Mouse (Mus musculus): ENCODE measurements at regions not wholly inside any gene's neighbourhood (a gene's known extent, or its start where the extent isn't known, plus 50 kb on each side); places are given as distances from the start of the nearest gene placed in this dataset.
A peak's percentile ranks its signal among the peaks of the same experiment; 100 is the strongest.

DNA sequence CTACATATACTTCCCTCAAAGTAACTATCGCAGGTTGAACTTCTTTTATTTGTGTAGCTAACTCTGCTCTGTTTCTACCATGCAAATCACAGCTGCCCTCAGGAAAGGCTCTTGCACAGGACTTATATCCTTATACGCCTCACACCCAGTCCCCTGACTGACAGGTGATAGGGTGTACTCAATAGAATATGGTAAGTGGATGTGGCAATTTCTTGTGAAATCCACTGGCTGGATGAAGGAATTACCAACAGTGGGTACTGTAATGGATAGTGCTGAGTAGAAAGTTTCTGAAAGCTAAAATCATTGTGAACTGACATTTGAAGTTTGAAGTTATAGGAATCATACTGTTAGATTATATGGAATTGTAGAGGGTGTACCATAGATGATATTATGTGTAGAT lies 227.5 kb upstream of the Pik3r1 start:
- TF ChIP-seq CTCF (IDR thresholded peaks at IDR 0.05; ENCODE audit: low read depth), result no peak
- Histone ChIP-seq H3K27ac (ENCODE audit: low read depth, low read length) (no peak overlapping the region), H3K27me3 (ENCODE audit: insufficient read depth, low read length) (no peaks in the 10 kb centered on the region), H3K4me1 (ENCODE audit: insufficient read depth) (no peaks in the 10 kb centered on the region), H3K9me3 (ENCODE audit: low read length) (no peaks in the 10 kb centered on the region), H3K36me3 (ENCODE audit: insufficient read depth) (no peaks in the 10 kb centered on the region), H3K4me3 (ENCODE audit: low read depth, low read length) (no peak overlapping the region), H3K4me2 (ENCODE audit: low read depth) (no peak overlapping the region), H3K9ac (no peak overlapping the region)
- 91% methylated on average over 2 of the region's 2 CpGs for WGBS
- ATAC-seq, result no peak
- no peak for DNase-seq

GRCm38 (mm10) chr13:101996144-101996543 lies 228.1 kb upstream of the Pik3r1 start:
- H3K4me2 ChIP-seq (ENCODE audit: low read depth), result no peak overlapping the region
- H3K27ac ChIP-seq (ENCODE audit: low read depth, low read length), result no peak overlapping the region
- H3K27me3 ChIP-seq (ENCODE audit: insufficient read depth, low read length), result no peaks in the 10 kb centered on the region
- H3K4me3 ChIP-seq (ENCODE audit: low read depth, low read length), result no peak overlapping the region
- H3K36me3 ChIP-seq (ENCODE audit: insufficient read depth), result no peaks in the 10 kb centered on the region
- WGBS, result 63% methylated on average over 5 of the region's 5 CpGs
- no peak for TF ChIP-seq CTCF (IDR thresholded peaks at IDR 0.05; ENCODE audit: low read depth)
- no peak overlapping the region for H3K9ac ChIP-seq
- no peaks in the 10 kb centered on the region for H3K4me1 ChIP-seq (ENCODE audit: insufficient read depth)
- ATAC-seq (no peak), DNase-seq (no peak)
- H3K9me3 ChIP-seq (ENCODE audit: low read length), result no peaks in the 10 kb centered on the region

- DNase-seq (no peak), ATAC-seq (no peak)
- Histone ChIP-seq H3K9me3 (ENCODE audit: low read length) (no peaks in the 10 kb centered on the region), H3K36me3 (ENCODE audit: insufficient read depth) (no peaks in the 10 kb centered on the region), H3K9ac (no peak overlapping the region), H3K27me3 (ENCODE audit: insufficient read depth, low read length) (no peaks in the 10 kb centered on the region), H3K4me2 (ENCODE audit: low read depth) (no peak overlapping the region), H3K4me3 (ENCODE audit: low read depth, low read length) (no peak overlapping the region), H3K4me1 (ENCODE audit: insufficient read depth) (no peaks in the 10 kb centered on the region), H3K27ac (ENCODE audit: low read depth, low read length) (no peak overlapping the region)
- no peak for TF ChIP-seq CTCF (IDR thresholded peaks at IDR 0.05; ENCODE audit: low read depth)
- 90% methylated on average over 2 of the region's 2 CpGs for WGBS
Observed at GRCm38 (mm10) chr13:101997415-101997814, 229.4 kb upstream of the Pik3r1 start.

DNA sequence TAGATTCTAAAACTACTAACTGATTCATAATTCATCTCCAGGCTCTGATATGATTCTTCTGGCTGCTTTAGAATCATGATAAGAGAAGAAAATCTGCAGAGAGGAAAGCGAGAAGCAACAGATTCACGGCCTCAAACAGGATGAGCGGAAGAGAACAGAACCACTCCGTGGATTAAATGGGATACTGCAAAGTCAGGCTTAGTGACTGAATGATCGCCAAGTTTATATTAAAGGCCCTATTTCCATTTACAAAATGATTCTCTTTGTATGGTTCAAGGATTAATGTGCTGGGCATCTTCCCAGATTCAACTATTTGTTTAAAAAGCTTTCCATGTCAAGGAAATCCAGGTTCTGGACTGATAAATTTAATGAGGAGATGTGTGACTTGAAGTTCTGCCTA lies 238.5 kb upstream of the Pik3r1 start:
- TF ChIP-seq CTCF (IDR thresholded peaks at IDR 0.05; ENCODE audit: low read depth), result no peak
- no peak for ATAC-seq
- H3K27me3 ChIP-seq (ENCODE audit: insufficient read depth, low read length), result no peaks in the 10 kb centered on the region
- no peak overlapping the region for H3K4me3 ChIP-seq (ENCODE audit: low read depth, low read length)
- H3K9ac ChIP-seq, result no peak overlapping the region
- 74% methylated on average over 5 of the region's 5 CpGs for WGBS
- H3K4me2 ChIP-seq (ENCODE audit: low read depth), result no peak overlapping the region
- peak; percentile 7 for DNase-seq
- H3K4me1 ChIP-seq (ENCODE audit: insufficient read depth), result no peaks in the 10 kb centered on the region
- H3K9me3 ChIP-seq (ENCODE audit: low read length), result no peaks in the 10 kb centered on the region
- H3K27ac ChIP-seq (ENCODE audit: low read depth, low read length), result no peak overlapping the region
- no peaks in the 10 kb centered on the region for H3K36me3 ChIP-seq (ENCODE audit: insufficient read depth)

DNA sequence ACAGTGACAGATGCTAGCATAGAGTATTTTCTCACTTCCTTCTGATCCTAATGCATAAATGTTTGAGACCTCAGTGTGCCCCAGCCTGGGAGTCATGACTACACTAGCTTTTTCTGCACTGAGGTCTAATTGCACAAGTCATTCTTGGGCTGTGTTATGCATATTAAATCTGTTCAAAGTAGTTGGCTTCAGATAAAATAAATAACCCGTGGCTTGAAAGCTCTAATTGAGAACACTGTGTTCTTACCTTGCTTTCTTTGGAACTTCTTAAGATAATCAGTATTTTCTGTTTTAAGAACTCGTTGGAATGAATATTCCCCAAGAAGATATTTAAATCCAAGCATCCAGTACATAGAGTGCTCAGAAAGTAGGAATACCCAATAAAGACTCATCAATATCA lies 243.9 kb upstream of the Pik3r1 start:
- H3K9ac ChIP-seq, result no peak overlapping the region
- no peak overlapping the region for H3K4me3 ChIP-seq (ENCODE audit: low read depth, low read length)
- no peaks in the 10 kb centered on the region for H3K36me3 ChIP-seq (ENCODE audit: insufficient read depth)
- DNase-seq (no peak), ATAC-seq (no peak)
- no peaks in the 10 kb centered on the region for H3K27me3 ChIP-seq (ENCODE audit: insufficient read depth, low read length)
- no peak for TF ChIP-seq CTCF (IDR thresholded peaks at IDR 0.05; ENCODE audit: low read depth)
- no peaks in the 10 kb centered on the region for H3K4me1 ChIP-seq (ENCODE audit: insufficient read depth)
- no peak overlapping the region for H3K27ac ChIP-seq (ENCODE audit: low read depth, low read length)
- no peak overlapping the region for H3K4me2 ChIP-seq (ENCODE audit: low read depth)
- no peaks in the 10 kb centered on the region for H3K9me3 ChIP-seq (ENCODE audit: low read length)
- 70% methylated on average over 2 of the region's 2 CpGs for WGBS

DNA sequence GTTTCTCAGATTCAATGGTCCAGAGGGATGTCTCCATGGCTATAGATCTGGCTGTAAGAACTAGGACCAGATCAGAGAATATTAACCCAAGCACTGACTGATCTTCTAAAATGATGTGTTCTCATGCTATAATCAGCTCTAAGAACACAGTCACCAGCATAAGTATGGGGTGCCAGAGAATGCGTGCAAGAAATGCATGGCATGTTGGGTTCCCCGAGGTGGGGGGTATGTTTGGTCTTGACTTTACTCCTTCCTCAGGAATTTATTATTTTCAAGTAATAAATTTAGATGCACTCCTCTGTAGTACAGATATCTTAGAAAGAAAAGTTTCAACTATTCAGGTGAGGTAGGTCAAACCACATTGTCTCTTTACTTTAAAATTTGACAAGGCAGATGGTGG lies 246.5 kb upstream of the Pik3r1 start:
- no peaks in the 10 kb centered on the region for H3K4me1 ChIP-seq (ENCODE audit: insufficient read depth)
- H3K4me3 ChIP-seq (ENCODE audit: low read depth, low read length), result no peak overlapping the region
- TF ChIP-seq CTCF (IDR thresholded peaks at IDR 0.05; ENCODE audit: low read depth), result no peak
- WGBS, result 95% methylated on average over 2 of the region's 2 CpGs
- H3K36me3 ChIP-seq (ENCODE audit: insufficient read depth), result no peaks in the 10 kb centered on the region
- no peaks in the 10 kb centered on the region for H3K27me3 ChIP-seq (ENCODE audit: insufficient read depth, low read length)
- no peak overlapping the region for H3K9ac ChIP-seq
- no peaks in the 10 kb centered on the region for H3K9me3 ChIP-seq (ENCODE audit: low read length)
- ATAC-seq, result no peak
- no peak overlapping the region for H3K4me2 ChIP-seq (ENCODE audit: low read depth)
- no peak overlapping the region for H3K27ac ChIP-seq (ENCODE audit: low read depth, low read length)
- DNase-seq, result no peak

DNA sequence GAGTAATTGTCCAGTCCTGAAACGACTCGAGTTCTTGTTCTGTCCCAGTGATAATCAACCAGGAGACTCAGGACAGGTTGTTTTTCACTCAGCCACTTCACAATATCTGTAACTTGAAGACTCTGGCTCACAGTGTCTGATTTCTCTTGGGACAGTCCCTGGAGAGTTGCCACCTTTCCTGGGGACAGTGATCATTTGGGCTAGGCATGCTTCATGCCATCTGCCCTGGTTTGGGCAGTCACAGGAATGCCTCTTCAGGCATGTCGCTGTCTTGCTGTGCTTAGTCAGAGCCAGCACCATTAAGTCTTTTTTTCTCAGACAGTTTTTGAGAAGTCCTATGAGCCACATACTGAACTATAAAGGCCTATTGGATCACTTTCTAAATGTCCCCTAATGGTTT lies 246.9 kb upstream of the Pik3r1 start:
- H3K4me2 ChIP-seq (ENCODE audit: low read depth), result no peak overlapping the region
- H3K27me3 ChIP-seq (ENCODE audit: insufficient read depth, low read length), result no peaks in the 10 kb centered on the region
- no peaks in the 10 kb centered on the region for H3K9me3 ChIP-seq (ENCODE audit: low read length)
- TF ChIP-seq CTCF (IDR thresholded peaks at IDR 0.05; ENCODE audit: low read depth), result no peak
- DNase-seq, result no peak
- H3K27ac ChIP-seq (ENCODE audit: low read depth, low read length), result no peak overlapping the region
- H3K36me3 ChIP-seq (ENCODE audit: insufficient read depth), result no peaks in the 10 kb centered on the region
- 79% methylated on average over 3 of the region's 3 CpGs for WGBS
- no peak overlapping the region for H3K9ac ChIP-seq
- no peaks in the 10 kb centered on the region for H3K4me1 ChIP-seq (ENCODE audit: insufficient read depth)
- no peak overlapping the region for H3K4me3 ChIP-seq (ENCODE audit: low read depth, low read length)
- ATAC-seq, result no peak

DNA sequence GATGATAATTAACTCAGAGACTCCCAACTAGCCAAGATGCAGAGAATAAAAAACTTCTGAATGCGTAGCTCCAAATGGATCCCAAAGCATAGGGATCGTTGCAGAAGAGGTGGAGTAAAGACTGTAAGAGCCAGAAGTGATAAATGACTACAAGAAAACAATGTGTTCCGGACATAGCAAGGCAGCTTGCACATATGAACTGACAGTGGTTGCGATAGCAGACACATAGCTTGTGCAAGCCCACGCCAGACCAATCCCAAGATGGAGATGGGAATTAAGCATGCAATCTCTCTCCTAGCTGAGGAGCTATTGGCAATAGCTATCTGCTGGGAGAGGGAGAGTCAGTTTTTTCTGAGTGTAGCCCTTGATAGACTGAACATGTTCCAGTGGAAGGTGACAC lies 248.5 kb upstream of the Pik3r1 start:
- Histone ChIP-seq H3K27me3 (ENCODE audit: insufficient read depth, low read length) (no peaks in the 10 kb centered on the region), H3K9me3 (ENCODE audit: low read length) (no peaks in the 10 kb centered on the region), H3K9ac (no peak overlapping the region), H3K27ac (ENCODE audit: low read depth, low read length) (no peak overlapping the region), H3K4me3 (ENCODE audit: low read depth, low read length) (no peak overlapping the region), H3K4me1 (ENCODE audit: insufficient read depth) (no peaks in the 10 kb centered on the region), H3K4me2 (ENCODE audit: low read depth) (no peak overlapping the region), H3K36me3 (ENCODE audit: insufficient read depth) (no peaks in the 10 kb centered on the region)
- no peak for TF ChIP-seq CTCF (IDR thresholded peaks at IDR 0.05; ENCODE audit: low read depth)
- DNase-seq (no peak), ATAC-seq (no peak)
- 92% methylated on average over 5 of the region's 5 CpGs for WGBS

All from forebrain, postnatal 0 days (tissue).